Mouse (Mus musculus) midbrain, embryonic 13.5 days (tissue): ENCODE data around the gene Cdnf. TPM values are rescaled to one million over a fixed set of nuclear protein-coding genes. Genes with fewer than 3 reads are reported as not detected.

ENCODE experiments used
- ATAC-seq: fragments of 200-750 bp; cut with Nextera tagmentation; 2 replicates; pipeline ENCODE4 v1.8.0; 2017; ENCODE audit warnings: mild to moderate bottlenecking, moderate TSS enrichment, moderate library complexity
- H3K27ac ChIP-seq: fragments of 300-500 bp; sonication (generic); 2 replicates; pipeline ENCODE4 v1.5.1; 2015; ENCODE audit warnings: inconsistent platforms, mild to moderate bottlenecking, moderate library complexity
- H3K27me3 ChIP-seq: fragments of 300-500 bp; sonication (generic); 2 replicates; pipeline ENCODE4 v1.6.1; 2015; ENCODE audit warnings: mild to moderate bottlenecking, inconsistent platforms
- H3K36me3 ChIP-seq: fragments of 300-500 bp; sonication (generic); 2 replicates; pipeline ENCODE4 v1.6.1; 2015; ENCODE audit warnings: mild to moderate bottlenecking, inconsistent platforms
- H3K4me1 ChIP-seq: fragments of 300-500 bp; sonication (generic); replicated peaks from 2 replicates; pipeline ENCODE4 v1.6.1; 2015; ENCODE audit warnings: inconsistent platforms
- H3K4me2 ChIP-seq: fragments of 300-500 bp; sonication (generic); replicated peaks from 2 replicates; pipeline ENCODE4 v1.6.1; 2015; ENCODE audit warnings: moderate library complexity, mild to moderate bottlenecking, inconsistent platforms
- H3K4me3 ChIP-seq: fragments of 300-500 bp; sonication (generic); replicated peaks from 2 replicates; pipeline ENCODE4 v1.5.1; 2015; ENCODE audit warnings: mild to moderate bottlenecking, inconsistent platforms
- H3K9ac ChIP-seq: fragments of 300-500 bp; sonication (generic); replicated peaks from 2 replicates; pipeline ENCODE4 v1.6.1; 2015; ENCODE audit warnings: mild to moderate bottlenecking, inconsistent platforms
- H3K9me3 ChIP-seq: fragments of 300-500 bp; sonication (generic); 2 replicates; pipeline ENCODE4 v1.6.1; 2016; ENCODE audit warnings: mild to moderate bottlenecking, inconsistent platforms
- WGBS: fragments of 180-500 bp; shearing (Covaris S2); methylation state at CpG from one replicate; pipeline ENCODE4 v1.1.7; 2015; 5-methylcytosine and 5-hydroxymethylcytosine counted together
- polyA plus RNA-seq: library from polyadenylated mRNA; unstranded; fragments of >200 nt; fragmentation: Nextera tagmentation; extraction: Ambion mirVana; gene quantifications from 2 replicates; pipeline ENCODE4 v1.2.1, GENCODE M21; 2015

The Cdnf gene
- polyA plus RNA-seq, 1 experiment from 2014 or later, result 0.13 TPM

DNA sequence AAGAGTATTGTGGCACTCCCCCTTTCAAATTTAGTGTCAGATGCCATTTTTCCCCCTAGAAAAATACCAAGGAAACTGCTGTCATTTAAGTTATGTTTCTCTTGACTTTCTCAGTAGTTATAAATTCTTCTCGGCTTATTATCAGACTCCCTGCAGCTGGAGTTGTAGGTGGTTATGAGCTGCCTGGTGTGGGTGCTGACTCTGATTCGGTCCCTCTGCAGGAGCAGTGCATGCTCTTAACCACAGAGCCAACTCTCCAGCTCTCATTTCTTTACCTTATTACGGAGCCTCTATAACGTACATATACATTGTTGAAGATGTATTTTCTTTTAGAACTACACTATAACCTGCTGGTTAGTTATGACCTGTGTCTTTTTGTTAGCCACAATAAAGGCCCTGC is 9.7 kb downstream of the Cdnf start:
- H3K9me3 ChIP-seq, result no peaks in the 10 kb centered on the region
- H3K27ac ChIP-seq, result no peak overlapping the region
- no peaks in the 10 kb centered on the region for H3K36me3 ChIP-seq
- no peak overlapping the region for H3K4me3 ChIP-seq
- no peaks in the 10 kb centered on the region for H3K4me1 ChIP-seq
- ATAC-seq, result no peak
- no peak overlapping the region for H3K4me2 ChIP-seq
- H3K9ac ChIP-seq, result no peak overlapping the region
- H3K27me3 ChIP-seq, result no peaks in the 10 kb centered on the region
- WGBS, result 86% methylated on average over 4 of the region's 4 CpGs

DNA sequence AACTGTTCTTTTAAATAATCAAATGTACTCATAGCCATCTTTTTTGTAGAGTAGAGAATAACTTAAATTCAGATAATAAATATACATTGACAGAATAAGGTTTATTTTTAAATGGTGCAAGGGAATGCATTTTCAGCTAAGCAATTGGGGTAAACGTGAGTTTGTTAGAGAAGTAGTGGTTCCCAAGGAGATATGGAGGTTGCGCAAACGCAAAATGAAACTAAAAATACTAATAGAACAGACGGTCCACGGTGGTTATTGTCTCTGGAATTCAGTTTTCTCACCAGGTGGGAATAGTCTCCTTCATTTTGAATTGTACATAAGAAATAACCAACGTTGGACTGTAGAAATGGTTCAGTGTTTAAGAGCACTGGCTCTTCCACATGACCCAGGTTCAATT is 13.5 kb downstream of the Cdnf start:
- WGBS, result 85% methylated on average over 6 of the region's 6 CpGs
- ATAC-seq, result no peak

DNA sequence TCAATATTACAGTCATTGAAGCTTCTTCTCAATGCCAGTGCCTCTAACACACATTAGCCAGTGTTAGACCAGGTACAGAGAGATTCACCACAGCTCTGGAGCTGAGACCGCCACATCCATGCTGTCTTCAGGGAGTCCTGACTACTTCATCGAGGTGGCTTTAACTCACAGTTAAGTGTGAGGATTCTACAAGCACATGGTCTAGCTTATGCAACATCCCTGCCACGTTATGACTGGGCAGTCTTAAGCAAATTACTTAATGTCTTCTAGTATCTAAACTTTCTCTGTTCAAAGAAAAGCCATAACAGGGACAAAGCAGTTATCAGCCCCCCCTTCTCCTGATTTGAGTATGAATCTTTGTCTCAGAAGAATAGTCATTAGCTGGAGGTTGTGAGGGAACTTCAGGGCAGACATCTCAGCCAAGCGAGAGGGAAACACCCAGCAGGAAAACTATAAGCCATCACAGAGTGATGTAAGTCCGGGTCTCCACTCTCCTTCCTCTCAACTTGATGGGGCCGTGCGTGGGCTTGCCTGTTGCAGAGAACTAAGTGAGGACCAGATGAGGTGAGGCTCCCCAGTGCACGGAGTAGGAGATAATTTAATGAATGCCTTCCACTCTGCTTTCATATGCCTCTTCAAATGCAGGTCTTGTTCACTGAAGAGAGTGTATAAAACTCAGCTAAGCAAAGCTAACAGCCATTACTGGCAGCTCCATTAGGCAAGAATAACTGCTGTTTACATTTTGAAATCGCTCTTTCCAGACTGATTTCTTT is 28.7 kb downstream of the Cdnf start:
- H3K4me3 ChIP-seq, result no peak overlapping the region
- 75% methylated on average over 9 of the region's 9 CpGs for WGBS
- no peaks in the 10 kb centered on the region for H3K36me3 ChIP-seq
- no peaks in the 10 kb centered on the region for H3K9me3 ChIP-seq
- no peaks in the 10 kb centered on the region for H3K27me3 ChIP-seq
- no peaks in the 10 kb centered on the region for H3K4me1 ChIP-seq
- H3K9ac ChIP-seq, result no peak overlapping the region
- no peak overlapping the region for H3K27ac ChIP-seq
- no peak overlapping the region for H3K4me2 ChIP-seq
- ATAC-seq, result no peak

More for the DNA sequence above, 13.5 kb downstream of the Cdnf start:
- Histone ChIP-seq H3K4me1 (no peaks in the 10 kb centered on the region), H3K4me3 (no peak overlapping the region), H3K4me2 (no peak overlapping the region), H3K9ac (no peak overlapping the region), H3K27ac (no peak overlapping the region), H3K27me3 (no peaks in the 10 kb centered on the region), H3K36me3 (no peaks in the 10 kb centered on the region), H3K9me3 (no peaks in the 10 kb centered on the region)

DNA sequence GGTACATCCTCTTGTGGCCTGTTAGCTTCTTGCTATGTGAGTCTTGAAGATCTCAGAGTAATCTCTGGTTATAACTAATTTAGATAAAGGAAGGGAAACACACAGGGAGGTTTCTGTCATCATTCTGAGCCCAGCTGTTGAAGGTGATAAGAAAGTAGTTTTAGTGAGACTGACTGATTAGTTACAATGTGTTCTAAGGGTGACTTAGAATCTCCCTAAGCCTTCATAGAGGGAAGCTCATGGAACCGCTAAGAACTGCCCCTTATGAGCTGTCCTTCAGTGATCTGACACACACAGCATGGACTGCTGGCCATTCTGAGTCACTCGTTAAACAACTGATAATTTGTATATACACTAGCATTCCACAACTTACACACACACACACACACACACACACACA is 33.2 kb downstream of the Cdnf start:
- WGBS, result 69% methylated on average over 2 of the region's 2 CpGs
- H3K9ac ChIP-seq, result no peak overlapping the region

DNA sequence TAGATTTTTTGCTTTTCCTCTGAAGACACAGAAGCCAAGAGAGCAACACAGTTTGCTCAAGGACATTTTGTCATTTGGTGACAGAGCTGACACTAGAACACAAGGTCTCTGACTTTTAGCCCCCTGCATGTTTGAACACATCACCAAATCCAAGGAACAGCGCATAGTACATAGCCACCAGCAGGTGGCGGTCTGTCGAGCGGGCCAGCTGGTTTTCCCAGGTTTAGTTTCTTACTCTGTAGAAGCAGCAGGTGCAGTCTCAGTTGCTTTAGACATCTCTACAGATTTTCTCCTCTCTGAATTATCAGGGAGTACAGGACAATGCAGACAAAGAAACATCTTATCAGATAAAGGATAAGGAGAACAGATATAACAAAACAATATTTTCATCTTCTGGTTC is 33.8 kb downstream of the Cdnf start:
- no peak for ATAC-seq
- H3K36me3 ChIP-seq, result no peaks in the 10 kb centered on the region
- WGBS, result 3% methylated on average over 4 of the region's 4 CpGs

More for the DNA sequence above, 33.2 kb downstream of the Cdnf start:
- no peak for ATAC-seq
- Histone ChIP-seq H3K27me3 (no peaks in the 10 kb centered on the region), H3K4me3 (no peak overlapping the region), H3K36me3 (no peaks in the 10 kb centered on the region), H3K27ac (no peak overlapping the region), H3K4me1 (no peaks in the 10 kb centered on the region), H3K4me2 (no peak overlapping the region), H3K9me3 (0 out of 2 replicates have a peak, but pooled peaks cover 3% of the 10 kb centered on the region)

DNA sequence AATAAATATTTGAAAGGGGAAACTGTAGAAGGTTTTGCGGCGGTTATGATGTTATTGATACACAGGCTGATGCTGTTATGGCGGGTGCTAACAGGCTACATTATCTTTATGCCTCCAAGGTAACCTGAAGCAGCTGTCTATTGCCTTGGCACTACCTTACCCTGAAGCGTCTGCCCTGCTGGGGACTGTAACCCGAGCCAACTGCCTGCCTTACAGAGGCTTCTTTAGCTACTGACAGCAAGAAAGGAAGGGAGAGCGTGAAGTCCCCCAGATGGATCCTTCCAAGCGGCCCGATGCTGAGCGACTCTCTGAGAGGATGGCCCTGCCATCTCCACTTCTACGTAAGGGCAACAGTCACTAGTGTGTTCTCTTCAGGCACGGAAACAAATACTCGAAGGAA is 57.4 kb downstream of the Cdnf start, which contains the start of gene Fam107b:
Fam107b (plus strand) TSS at position 303 of the 400 bp plus-strand sequence.
- no peak within 1 kb of the TSS for H3K4me3 ChIP-seq
- H3K9ac ChIP-seq, result no peak within 1 kb of the TSS
- ATAC-seq, result no peak
- no peaks in the 10 kb centered on the region for H3K9me3 ChIP-seq
- H3K27ac ChIP-seq, result no peak within 1 kb of the TSS
- H3K27me3 ChIP-seq, result no peaks in the 10 kb centered on the region
- H3K4me1 ChIP-seq, result no peaks in the 10 kb centered on the region
- WGBS, result 75% methylated on average over 12 of the region's 12 CpGs
- no peaks in the 10 kb centered on the region for H3K36me3 ChIP-seq
- H3K4me2 ChIP-seq, result no peak within 1 kb of the TSS

More for the DNA sequence above, 33.8 kb downstream of the Cdnf start:
- H3K4me3 ChIP-seq, result no peak overlapping the region
- no peak overlapping the region for H3K27ac ChIP-seq
- no peak overlapping the region for H3K9ac ChIP-seq
- H3K27me3 ChIP-seq, result no peaks in the 10 kb centered on the region
- no peaks in the 10 kb centered on the region for H3K4me1 ChIP-seq
- H3K4me2 ChIP-seq, result no peak overlapping the region
- H3K9me3 ChIP-seq, result 0 out of 2 replicates have a peak, but pooled peaks cover 3% of the 10 kb centered on the region

DNA sequence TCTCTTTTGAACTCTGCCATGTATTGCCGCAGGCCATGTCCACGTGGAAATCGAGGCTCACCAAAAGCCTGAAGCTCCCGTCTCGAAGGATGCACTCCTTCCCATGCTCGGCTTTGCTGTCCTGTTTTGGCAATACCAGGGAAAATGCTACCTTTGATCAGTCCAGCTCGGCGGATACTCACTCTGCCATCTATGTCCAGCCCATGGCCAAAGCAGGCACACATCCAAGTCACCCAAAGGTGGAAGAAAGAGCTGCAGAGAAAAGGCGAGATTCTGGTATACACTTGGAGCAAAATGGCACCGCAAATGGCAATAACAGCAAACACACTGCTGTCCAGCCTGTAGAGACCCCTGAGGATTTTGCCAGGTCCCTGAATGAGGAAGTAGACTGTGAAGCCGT is 57.8 kb downstream of the Cdnf start:
- WGBS, result 90% methylated on average over 11 of the region's 11 CpGs
- no peak for ATAC-seq
- no peak overlapping the region for H3K4me3 ChIP-seq
- H3K4me1 ChIP-seq, result no peaks in the 10 kb centered on the region
- no peak overlapping the region for H3K27ac ChIP-seq
- no peaks in the 10 kb centered on the region for H3K9me3 ChIP-seq
- H3K27me3 ChIP-seq, result no peaks in the 10 kb centered on the region
- H3K9ac ChIP-seq, result no peak overlapping the region
- H3K36me3 ChIP-seq, result no peaks in the 10 kb centered on the region
- H3K4me2 ChIP-seq, result no peak overlapping the region

DNA sequence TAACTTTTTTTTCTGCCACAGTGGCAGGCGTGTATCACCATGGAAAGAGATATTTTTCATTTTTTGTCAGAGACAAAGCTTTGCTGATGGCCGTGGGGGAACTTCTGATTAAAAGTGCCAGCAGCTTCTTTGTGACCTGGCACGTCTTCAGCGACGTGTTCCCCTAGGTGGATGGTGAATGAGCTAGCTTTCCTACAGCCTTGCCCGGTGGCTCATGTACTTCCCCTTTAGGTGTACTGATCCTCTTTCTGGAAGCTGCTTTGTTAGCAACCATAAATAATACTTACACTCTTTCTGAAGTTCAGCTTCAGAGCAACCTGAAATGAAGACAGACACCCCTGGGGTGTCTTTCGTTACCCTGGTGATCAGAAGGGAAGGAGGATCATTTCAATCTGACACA is 61.1 kb downstream of the Cdnf start:
- WGBS, result 87% methylated on average over 7 of the region's 7 CpGs
- Histone ChIP-seq H3K4me3 (no peak overlapping the region), H3K9me3 (no peaks in the 10 kb centered on the region), H3K27ac (no peak overlapping the region), H3K4me2 (no peak overlapping the region), H3K36me3 (no peaks in the 10 kb centered on the region), H3K9ac (no peak overlapping the region), H3K4me1 (no peaks in the 10 kb centered on the region), H3K27me3 (no peaks in the 10 kb centered on the region)
- no peak for ATAC-seq

DNA sequence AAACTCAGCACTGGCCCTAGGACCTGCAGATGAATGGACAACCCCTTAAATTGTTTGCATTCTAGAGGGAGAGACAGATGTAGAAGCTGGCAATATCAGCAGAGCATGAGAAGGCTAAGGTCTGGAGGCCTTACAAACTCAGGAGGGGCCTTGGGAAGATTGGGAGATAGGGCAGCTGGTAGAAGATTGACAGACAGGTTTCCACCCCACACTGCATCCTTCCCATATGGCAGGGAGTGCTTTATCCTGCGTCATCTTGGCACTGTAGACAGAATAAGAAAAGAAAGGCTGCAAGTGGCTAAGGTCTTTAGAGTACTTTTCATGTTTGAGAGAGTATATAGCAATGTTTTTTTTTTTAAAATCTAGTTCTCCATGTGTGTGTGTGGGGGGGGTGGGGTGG is 62.3 kb downstream of the Cdnf start:
- no peak overlapping the region for H3K9ac ChIP-seq
- no peak for ATAC-seq
- 88% methylated on average over 1 of the region's 1 CpGs for WGBS

More for the DNA sequence above, 62.3 kb downstream of the Cdnf start:
- no peak overlapping the region for H3K4me2 ChIP-seq
- H3K27me3 ChIP-seq, result no peaks in the 10 kb centered on the region
- no peak overlapping the region for H3K27ac ChIP-seq
- H3K9me3 ChIP-seq, result no peaks in the 10 kb centered on the region
- H3K36me3 ChIP-seq, result no peaks in the 10 kb centered on the region
- H3K4me3 ChIP-seq, result no peak overlapping the region
- no peaks in the 10 kb centered on the region for H3K4me1 ChIP-seq

Other genes starting within 250 kb of the Cdnf start
- gene Nmt2, start 228.8 kb upstream of the Cdnf start, polyA plus RNA-seq, result 90.2 and 102 TPM in 2 replicates
- gene Rpp38, start 180.4 kb upstream of the Cdnf start, polyA plus RNA-seq, result 12.8 and 14.7 TPM in 2 replicates
- gene Acbd7, start 176.9 kb upstream of the Cdnf start, polyA plus RNA-seq, result 1.2 and 1.3 TPM in 2 replicates
- not detected in 2 replicates for gene Olah, start 115.8 kb upstream of the Cdnf start, polyA plus RNA-seq
- gene Meig1, start 90.4 kb upstream of the Cdnf start, polyA plus RNA-seq, result 2.1 TPM in 2 replicates
- 9.2 and 9.6 TPM in 2 replicates for gene Dclre1c, start 88.9 kb upstream of the Cdnf start, polyA plus RNA-seq
- 15.3 and 16.6 TPM in 2 replicates for gene Suv39h2, start 38.0 kb upstream of the Cdnf start, polyA plus RNA-seq
- 8.2 and 9.8 TPM in 2 replicates for gene Gm45902, start 240 bp upstream of the Cdnf start, polyA plus RNA-seq
- 72.5 and 84.2 TPM in 2 replicates for gene Hspa14, start 216 bp upstream of the Cdnf start, polyA plus RNA-seq
- gene Fam107b, start 57.5 kb downstream of the Cdnf start, polyA plus RNA-seq, result 39.1 and 39.4 TPM in 2 replicates